ENCODE assay signal across 12 mouse cellular contexts in genomic region chr15:99033498-99034270, GRCm38 (mm10). TPM values are rescaled to one million over a fixed set of nuclear protein-coding genes. Genes with fewer than 3 reads are reported as not detected.
A peak's percentile ranks its signal among the peaks of the same experiment; 100 is the strongest.
DNase-seq lines count a peak whose midpoint lies in the region; ATAC-seq and TF ChIP-seq lines count a peak whose summit lies in the region.
"Had no signal": no experiment of that assay in that cellular context is flagged by ENCODE, and none has a peak within 500 bp of the region (broad histone marks: within the 10 kb centered on the region; RNA-seq: fewer than 3 reads in every experiment).

No protein-coding gene starts in this region.

- no peaks in the 10 kb centered on the region for H3K27me3 ChIP-seq in heart, embryonic 14.5 days (ENCODE audit: control insufficient read depth, insufficient read depth, low read length)
- no peaks in the 10 kb centered on the region for H3K27me3 ChIP-seq in heart, adult 2 months (ENCODE audit: control insufficient read depth, insufficient read depth, low read length)
- H3K27me3 ChIP-seq in C2C12 (ENCODE audit: control insufficient read depth, insufficient read depth, insufficient read length), result no peaks in the 10 kb centered on the region
- H3K27me3 ChIP-seq in limb, embryonic 13.5 days, result no peaks in the 10 kb centered on the region
- H3K27me3 ChIP-seq: embryonic facial prominence, embryonic 15.5 days had no signal

- peak overlapping the region; percentile 72 for H3K4me2 ChIP-seq in heart, embryonic 14.5 days (ENCODE audit: low read length)
- H3K4me2 ChIP-seq in limb, embryonic 13.5 days (replicated peaks), result peak overlapping the region; percentile 78; the same call in 1 of the 2 replicates

- no peak for TF ChIP-seq CTCF in heart, adult 2 months (IDR thresholded peaks at IDR 0.05)
- no peak for TF ChIP-seq CTCF in C2C12 (IDR thresholded peaks at IDR 0.05; ENCODE audit: control insufficient read depth, insufficient read depth, insufficient read length)
- TF ChIP-seq CTCF in left cerebral cortex, adult 2 months (IDR thresholded peaks at IDR 0.05), result no peak

- TF ChIP-seq POLR2A in heart, adult 2 months (IDR thresholded peaks at IDR 0.05; ENCODE audit: insufficient read depth, low read depth, low read length), result no peak

- H3K9me3 ChIP-seq in heart, embryonic 14.5 days (ENCODE audit: control insufficient read depth, low read length), result no peaks in the 10 kb centered on the region
- H3K9me3 ChIP-seq in limb, embryonic 13.5 days, result no peaks in the 10 kb centered on the region
- H3K9me3 ChIP-seq: embryonic facial prominence, embryonic 15.5 days; neural tube, embryonic 13.5 days had no signal

- ATAC-seq in heart, embryonic 14.5 days (ENCODE audit: insufficient number of reproducible peaks, insufficient read depth, low FRiP score, low read depth), result no peak
- no peak for ATAC-seq in limb, embryonic 13.5 days (ENCODE audit: low FRiP score, low read depth)
- ATAC-seq: hindbrain, embryonic 16.5 days had no signal

- peaks cover 39% of the 10 kb centered on the region for H3K36me3 ChIP-seq in heart, embryonic 14.5 days (ENCODE audit: control insufficient read depth, insufficient read depth, low read length)
- H3K36me3 ChIP-seq in heart, adult 2 months (ENCODE audit: control insufficient read depth, insufficient read depth, low read length), result peaks cover 9% of the 10 kb centered on the region
- H3K36me3 ChIP-seq in C2C12 (ENCODE audit: control insufficient read depth, insufficient read depth), result peaks cover 56% of the 10 kb centered on the region
- H3K36me3 ChIP-seq in limb, embryonic 13.5 days, result peaks cover 34% of the 10 kb centered on the region
- H3K36me3 ChIP-seq: neural tube, embryonic 13.5 days had no signal

- DNase-seq in heart, adult 2 months, result no peak
- DNase-seq in adipocyte (ENCODE audit: low spot score), result peak; percentile 67
- no peak for DNase-seq in embryo, embryonic 10 days (ENCODE audit: low spot score)
- no peak for DNase-seq in left cerebral cortex, adult 2 months (ENCODE audit: extremely low spot score in 1 of 2, low spot score in 2 of 2)
- no peak for DNase-seq in frontal cortex, postnatal 36 days (ENCODE audit: low spot score in 2 of 2)

- WGBS in heart, embryonic 14.5 days, result 55% methylated on average over 6 of the region's 7 CpGs
- WGBS in heart, adult 2 months, result 51% methylated on average over 7 of the region's 7 CpGs
- 88% methylated on average over 7 of the region's 7 CpGs for WGBS in limb, embryonic 13.5 days

- H3K9ac ChIP-seq in heart, embryonic 14.5 days (ENCODE audit: low read length), result no peak overlapping the region
- no peak overlapping the region for H3K9ac ChIP-seq in heart, adult 2 months (ENCODE audit: low read depth, low read length)
- no peak overlapping the region for H3K9ac ChIP-seq in limb, embryonic 13.5 days
- H3K9ac ChIP-seq: embryonic facial prominence, embryonic 15.5 days had no signal

- no peaks in the 10 kb centered on the region; the same call in 1 of the 2 replicates for H3K79me2 ChIP-seq in heart, adult 2 months (replicated peaks; ENCODE audit: control insufficient read depth, insufficient read depth, low read length)
- peaks cover 67% of the 10 kb centered on the region for H3K79me2 ChIP-seq in C2C12 (ENCODE audit: control insufficient read depth, insufficient read depth)

- peaks cover 30 to 52% of the 10 kb centered on the region in 2 experiments for H3K4me1 ChIP-seq in heart, embryonic 14.5 days (ENCODE audit: control insufficient read depth in 2 of 2, insufficient read depth in 2 of 2, low read length in 2 of 2)
- H3K4me1 ChIP-seq in heart, adult 2 months (ENCODE audit: control insufficient read depth, insufficient read depth, low read length), result peaks cover 6% of the 10 kb centered on the region
- H3K4me1 ChIP-seq in limb, embryonic 13.5 days, result peaks cover 40% of the 10 kb centered on the region

- peak overlapping the region in 1 of 2 experiments; percentile 65; a peak in 2 of 4 replicates for H3K4me3 ChIP-seq in heart, embryonic 14.5 days (ENCODE audit: control insufficient read depth in 1 of 2, insufficient read depth in 1 of 2, low read depth in 1 of 2, low read length in 2 of 2)
- H3K4me3 ChIP-seq in heart, adult 2 months, result no peak overlapping the region
- peak overlapping the region; percentile 100 for H3K4me3 ChIP-seq in C2C12 (ENCODE audit: insufficient read depth, poor library complexity, severe bottlenecking)
- no peak overlapping the region for H3K4me3 ChIP-seq in limb, embryonic 13.5 days
- H3K4me3 ChIP-seq in left cerebral cortex, adult 2 months, result no peak overlapping the region
- H3K4me3 ChIP-seq: neural tube, embryonic 13.5 days had no signal

- TF ChIP-seq EP300 in heart, adult 2 months (IDR thresholded peaks at IDR 0.05; ENCODE audit: insufficient read depth, low read depth, low read length), result no peak

- intact Hi-C loops in heart, adult 2 months (cut with DNase I), result no loop called here
- intact Hi-C loops in left cerebral cortex, adult 2 months (cut with DNase I), result no loop called here

- H3K79me3 ChIP-seq in C2C12 (ENCODE audit: low read depth), result peaks cover 60% of the 10 kb centered on the region

- no peak overlapping the region for H3ac ChIP-seq in C2C12 (ENCODE audit: control insufficient read depth, insufficient read length, low read depth)

- H3K27ac ChIP-seq in heart, embryonic 14.5 days (replicated peaks in 1 of 2; ENCODE audit: control insufficient read depth in 1 of 2, insufficient read depth in 1 of 2, low read depth in 2 of 2, low read length in 2 of 2), result peak overlapping the region in 1 of 2 experiments; percentile 42; a peak in 1 of 4 replicates
- H3K27ac ChIP-seq in heart, adult 2 months, result no peak overlapping the region
- no peak overlapping the region for H3K27ac ChIP-seq in limb, embryonic 13.5 days
- H3K27ac ChIP-seq in left cerebral cortex, adult 2 months, result no peak overlapping the region
- H3K27ac ChIP-seq: neural tube, embryonic 13.5 days had no signal

TF ChIP-seq in C2C12, 6 proteins besides CTCF, POLR2A, EP300 and RAD21:
- TF ChIP-seq MAX (IDR thresholded peaks at IDR 0.05) (peak; percentile 46), MYOG (IDR thresholded peaks at IDR 0.05; ENCODE audit: control insufficient read depth, extremely low read depth, insufficient read length) (no peak), USF1 (IDR thresholded peaks at IDR 0.05; ENCODE audit: low read depth) (no peak), FOSL1 (IDR thresholded peaks at IDR 0.05; ENCODE audit: insufficient read depth, low read length, poor library complexity, severe bottlenecking) (peak; percentile 79)

RNA-seq across cellular contexts. Expression of gene Tuba1c, which starts 4.0 kb away (rescaled TPM):
- polyA plus RNA-seq in heart, embryonic 14.5 days (2014; fragmentation: Nextera tagmentation; extraction: Ambion mirVana), result 143 and 146 TPM in 2 replicates
- 10 to 100 TPM; 30.1 to 39.0 TPM for total RNA-seq in heart, adult 2 months (2021)
- 58.6 and 74.4 TPM in 2 replicates for polyA plus RNA-seq in heart, adult 2 months (2012; rRNA removed)
- 976 TPM for polyA plus RNA-seq in C2C12 (2012; fragmentation: generic; extraction: Trizol)
- polyA plus RNA-seq in limb, embryonic 13.5 days (2015; fragmentation: Nextera tagmentation; extraction: Ambion mirVana), result 143 and 149 TPM in 2 replicates
- total RNA-seq in left cerebral cortex, adult 2 months (2021), result 10 to 100 TPM; 56.1 to 61.4 TPM

RNA-seq across cellular contexts. Expression of gene Prph, which starts 21.3 kb away (rescaled TPM):
- 0.36 and 3.2 TPM in 2 replicates for polyA plus RNA-seq in heart, embryonic 14.5 days (2014; fragmentation: Nextera tagmentation; extraction: Ambion mirVana)
- under 1 TPM; 0.13 to 0.80 TPM for total RNA-seq in heart, adult 2 months (2021)
- polyA plus RNA-seq in heart, adult 2 months (2012; rRNA removed), result 1.00 and 2.1 TPM in 2 replicates
- 1.3 TPM for polyA plus RNA-seq in C2C12 (2012; fragmentation: generic; extraction: Trizol)
- 1.0 and 1.2 TPM in 2 replicates for polyA plus RNA-seq in limb, embryonic 13.5 days (2015; fragmentation: Nextera tagmentation; extraction: Ambion mirVana)
- total RNA-seq in left cerebral cortex, adult 2 months (2021), result under 1 TPM; 0.91 to 0.97 TPM

RNA-seq across cellular contexts. Expression of gene Troap, which starts 40.7 kb away (rescaled TPM):
- 14.8 and 16.5 TPM in 2 replicates for polyA plus RNA-seq in heart, embryonic 14.5 days (2014; fragmentation: Nextera tagmentation; extraction: Ambion mirVana)
- total RNA-seq in heart, adult 2 months (2021), result under 1 TPM in 1 of 2 experiments, not detected in 1; 0.31 TPM
- 0.18 and 0.53 TPM in 2 replicates for polyA plus RNA-seq in heart, adult 2 months (2012; rRNA removed)
- 49.0 TPM for polyA plus RNA-seq in C2C12 (2012; fragmentation: generic; extraction: Trizol)
- 36.2 and 37.5 TPM in 2 replicates for polyA plus RNA-seq in limb, embryonic 13.5 days (2015; fragmentation: Nextera tagmentation; extraction: Ambion mirVana)
- total RNA-seq in left cerebral cortex, adult 2 months (2021), result under 1 TPM in 1 of 2 experiments, not detected in 1; 0.72 TPM

RNA-seq across cellular contexts. Expression of gene C1ql4, which starts 53.9 kb away (rescaled TPM):
- 0.27 and 0.41 TPM in 2 replicates for polyA plus RNA-seq in heart, embryonic 14.5 days (2014; fragmentation: Nextera tagmentation; extraction: Ambion mirVana)
- total RNA-seq in heart, adult 2 months (2021), result not detected
- polyA plus RNA-seq in heart, adult 2 months (2012; rRNA removed), result not detected in 2 replicates
- polyA plus RNA-seq in C2C12 (2012; fragmentation: generic; extraction: Trizol), result 0.07 TPM
- not detected in 2 replicates for polyA plus RNA-seq in limb, embryonic 13.5 days (2015; fragmentation: Nextera tagmentation; extraction: Ambion mirVana)
- not detected for total RNA-seq in left cerebral cortex, adult 2 months (2021)
- polyA plus RNA-seq: limb, embryonic 11.5 days had no signal

RNA-seq across cellular contexts. Expression of gene Dnajc22, which starts 59.3 kb away (rescaled TPM):
- 0.93 and 1.3 TPM in 2 replicates for polyA plus RNA-seq in heart, embryonic 14.5 days (2014; fragmentation: Nextera tagmentation; extraction: Ambion mirVana)
- under 1 TPM; 0.44 to 0.57 TPM for total RNA-seq in heart, adult 2 months (2021)
- 0.18 and 0.35 TPM in 2 replicates for polyA plus RNA-seq in heart, adult 2 months (2012; rRNA removed)
- 0.74 TPM for polyA plus RNA-seq in C2C12 (2012; fragmentation: generic; extraction: Trizol)
- 0.83 and 1.0 TPM in 2 replicates for polyA plus RNA-seq in limb, embryonic 13.5 days (2015; fragmentation: Nextera tagmentation; extraction: Ambion mirVana)
- under 1 TPM in 1 of 2 experiments, not detected in 1; 0.21 TPM for total RNA-seq in left cerebral cortex, adult 2 months (2021)

Comparison
In these comparisons a context has a peak if more than half of its experiments do, and no peak if none do; other contexts are left out.
1. RNA of gene Troap, which starts 40.7 kb away (polyA plus RNA-seq): 49.0 TPM in C2C12 (single experiment), 36.2 to 37.5 TPM in limb, embryonic 13.5 days and 14.8 to 16.5 TPM in heart, embryonic 14.5 days; 0.18 to 0.53 TPM in heart, adult 2 months; every median in the first group is over 10 times any median in the second.